Mouse (Mus musculus) gastrocnemius, postnatal 25 days (tissue): ENCODE data around the gene Cfh. TPM values are rescaled to one million over a fixed set of nuclear protein-coding genes. Genes with fewer than 3 reads are reported as not detected.
"Not testable (repeated sequence)": the region's sequence is repeated elsewhere in the genome, so short reads cannot be mapped to it uniquely, and the experiment has no call there.

ENCODE experiments used
- DNase-seq: peaks from one replicate; pipeline ENCODE4 v3.0.0; 2022
- long read RNA-seq, 2 experiments: library from polyadenylated mRNA; stranded (forward); transcript quantifications; one replicate each; pipeline ENCODE4 v2.0.0; 2021
- total RNA-seq, 2 experiments: library from RNA; stranded (reverse); gene quantifications; 1 replicate in 1 of 2; 2 replicates in 1 of 2; pipeline ENCODE4 v1.2.3; 2021

The Cfh gene
- 1 to 10 TPM; 4.6 to 7.3 TPM for total RNA-seq
- long read RNA-seq, experiment 1, partial matches to known transcripts = 2 of 3 reads
- long read RNA-seq, experiment 1, other reads (novel, unspliced or antisense) = 1 of 3 reads
- long read RNA-seq, experiment 2, full-length matches to known transcripts = 1 of 4 reads
- long read RNA-seq, experiment 2, partial matches to known transcripts = 1 of 4 reads
- long read RNA-seq, experiment 2, other reads (novel, unspliced or antisense) = 2 of 4 reads

DNA sequence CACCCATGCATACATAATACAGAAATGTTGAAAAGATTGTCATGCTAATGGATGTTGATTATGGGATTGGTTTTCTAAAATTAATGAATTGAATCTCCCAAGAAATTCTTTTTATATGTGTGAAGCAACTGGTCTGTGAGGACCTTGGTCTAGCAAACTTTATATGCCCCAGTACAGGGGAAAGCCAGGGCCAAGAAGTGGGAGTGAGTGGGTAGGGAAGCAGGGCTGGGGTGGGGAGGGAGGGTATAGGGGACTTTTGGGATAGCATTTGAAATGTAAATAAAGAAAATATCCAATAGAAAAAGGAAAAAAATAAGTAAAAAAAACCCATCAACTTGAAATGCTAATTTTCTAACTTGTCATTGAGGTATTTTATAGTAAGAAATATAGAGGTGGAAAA lies at the start of gene Cfh:
TSS of gene Cfh (minus strand) at position 101 of the 400 bp plus-strand sequence.
- DNase-seq = not testable (repeated sequence)

DNA sequence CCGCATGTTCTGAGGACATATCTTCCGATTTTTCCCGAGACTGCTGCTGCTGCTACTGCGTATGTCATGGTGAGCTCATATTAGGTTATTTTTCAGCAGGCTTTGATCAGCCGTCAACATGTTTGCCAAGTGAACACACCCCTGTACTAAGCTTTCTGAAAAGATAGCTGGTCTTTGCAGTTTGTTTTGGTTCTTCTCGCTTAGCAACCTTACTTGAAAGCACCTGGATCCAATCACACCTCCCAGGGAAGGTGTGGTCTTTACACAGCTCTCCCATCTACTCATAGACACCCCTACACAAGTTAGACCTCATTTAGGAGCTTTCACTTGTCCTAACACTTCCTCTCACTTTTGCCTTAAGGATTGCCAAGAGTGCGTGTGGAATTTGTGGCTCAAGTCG lies 43.1 kb upstream of the Cfh start:
- DNase-seq = no peak

DNA sequence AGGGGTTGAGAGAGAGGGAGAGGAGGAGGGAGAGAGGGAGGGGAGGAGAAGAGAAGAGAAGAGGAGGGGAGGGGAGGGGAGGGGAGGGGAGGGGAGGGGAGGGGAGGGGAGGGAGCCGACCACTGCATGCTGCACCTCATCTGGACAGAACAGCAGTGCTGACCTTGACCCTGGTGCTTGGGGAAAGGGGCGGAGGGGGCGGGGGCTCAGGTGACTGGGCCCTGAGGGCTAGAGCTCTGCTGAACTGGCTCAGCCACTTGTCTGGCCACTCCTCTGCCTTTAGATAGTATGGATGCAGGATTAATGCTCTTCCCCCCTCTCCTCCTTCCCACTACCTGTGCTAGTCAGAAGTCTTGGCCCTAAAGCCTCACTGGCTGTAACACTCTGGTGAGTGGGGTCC lies 41.7 kb upstream of the Cfh start:
- DNase-seq = no peak

DNA sequence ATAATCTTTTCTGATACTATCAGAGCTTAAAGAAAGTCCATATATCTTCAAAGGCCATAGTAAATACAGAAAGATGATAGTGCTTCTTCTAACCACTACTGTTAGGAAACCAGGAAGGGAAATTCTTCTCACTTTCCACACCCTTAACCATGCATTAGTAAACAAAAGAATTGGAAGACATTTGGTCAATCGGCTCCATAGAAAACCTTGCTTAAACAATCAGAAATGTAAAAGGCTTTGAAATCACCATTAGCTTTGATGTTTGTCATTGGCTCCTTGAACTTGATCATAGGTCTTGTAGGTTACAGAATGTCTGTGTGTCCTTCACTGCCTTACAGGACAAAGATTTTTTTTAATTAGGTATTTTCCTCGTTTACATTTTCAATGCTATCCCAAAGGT lies 21.8 kb upstream of the Cfh start:
- DNase-seq = no peak

DNA sequence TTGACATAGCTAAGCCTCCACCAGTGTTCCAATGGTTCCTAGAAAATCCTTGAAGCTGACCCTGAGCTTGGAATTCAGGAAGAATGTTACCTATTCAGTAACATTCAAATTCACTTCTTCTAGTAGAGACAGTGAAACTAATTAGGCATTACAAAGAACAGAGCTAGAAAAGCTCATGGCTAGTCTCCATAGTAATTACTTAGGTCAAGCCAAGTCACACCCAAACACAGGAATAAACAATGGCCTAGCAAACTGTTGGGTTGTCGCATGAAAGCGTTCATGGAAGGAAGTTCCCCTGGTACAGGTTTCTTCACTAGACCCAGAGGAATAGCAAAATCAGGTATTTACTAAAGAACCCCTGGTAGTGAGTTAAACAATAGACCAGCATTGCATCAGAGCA lies 4.9 kb upstream of the Cfh start:
- not testable (repeated sequence) for DNase-seq

DNA sequence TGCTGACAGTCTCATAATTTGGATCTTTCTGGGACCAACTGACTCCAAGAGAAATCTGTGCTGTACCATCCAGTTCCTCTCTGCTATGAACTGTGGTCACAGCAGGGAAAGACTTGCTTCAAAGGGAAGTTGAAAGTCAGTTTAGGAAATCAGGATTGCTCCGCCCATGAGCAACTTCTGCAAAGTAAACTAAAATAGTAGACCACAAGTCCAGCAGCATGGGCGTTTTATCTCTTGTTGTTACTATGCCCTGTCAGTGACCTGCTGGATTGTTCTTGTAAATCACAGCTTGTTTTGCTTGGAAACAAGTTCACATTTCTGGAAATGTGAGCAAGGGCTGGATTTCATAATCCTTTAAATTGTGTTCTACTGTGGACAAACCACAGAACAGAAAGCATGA lies 356 bp downstream of the Cfh start:
- DNase-seq = peak; percentile 9

DNA sequence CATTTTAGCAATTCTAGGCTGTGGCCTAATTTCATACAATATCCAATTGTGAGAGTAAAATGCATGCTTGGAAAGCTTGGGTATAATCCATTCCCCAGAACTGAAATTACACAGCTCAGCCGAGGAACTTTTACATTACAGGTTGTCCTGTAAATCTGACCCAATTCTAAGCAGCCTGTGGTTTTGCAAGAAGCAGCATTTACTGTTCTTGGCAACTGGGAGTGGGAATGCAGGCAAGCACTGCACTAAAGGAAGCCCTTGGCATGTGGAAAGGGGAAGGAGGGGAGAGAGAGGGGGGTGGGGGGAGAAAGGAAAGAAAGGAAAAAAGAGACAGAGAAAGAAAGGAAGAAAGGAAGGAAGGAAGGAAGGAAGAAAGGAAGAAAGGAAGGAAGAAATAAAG lies 3.4 kb downstream of the Cfh start:
- no peak for DNase-seq

DNA sequence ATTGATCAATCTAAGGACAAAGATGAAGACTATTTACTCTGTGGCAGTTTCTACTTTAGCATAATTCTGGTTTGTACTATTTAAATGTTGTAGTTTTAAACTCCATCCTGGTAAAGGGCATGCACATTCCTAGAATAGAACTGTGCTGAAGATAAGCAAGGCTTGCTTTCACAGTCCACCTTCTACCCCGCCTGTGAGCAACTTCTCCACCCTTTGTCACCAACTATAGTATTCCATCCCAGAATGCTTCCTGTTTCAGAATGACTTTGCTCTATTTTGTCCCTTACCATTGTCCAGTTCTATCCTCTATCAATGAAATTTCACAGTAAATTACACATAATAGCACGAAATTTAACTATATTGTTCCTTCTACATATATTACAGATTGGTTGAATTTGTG lies 8.1 kb downstream of the Cfh start:
- DNase-seq = no peak

DNA sequence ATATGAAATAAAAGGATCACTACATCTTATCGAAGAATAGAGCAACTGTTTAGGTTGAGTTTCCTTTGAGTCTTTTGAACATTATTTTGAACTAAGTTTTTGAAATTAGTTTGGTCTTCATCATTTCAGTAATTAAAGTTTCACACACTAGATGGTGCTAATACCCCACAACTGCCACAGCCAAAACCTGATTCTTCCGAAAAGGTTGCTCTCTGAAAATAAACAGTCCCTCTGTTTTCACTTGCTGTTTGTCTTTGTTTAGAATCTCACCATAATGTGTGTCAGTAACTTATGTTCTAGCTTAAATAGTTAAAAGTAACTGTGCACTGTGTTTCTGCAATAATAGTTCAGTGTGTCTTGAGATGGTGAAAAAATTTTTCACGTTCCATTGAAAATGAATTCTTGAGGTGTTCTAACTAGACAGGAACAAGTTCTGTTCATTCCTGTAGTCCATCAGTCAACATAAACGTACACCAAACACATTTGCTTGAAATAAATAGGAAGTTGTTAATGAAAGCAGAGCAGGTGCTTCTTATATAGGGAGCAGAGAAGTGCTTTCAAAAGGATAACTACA lies 11.9 kb downstream of the Cfh start:
- no peak for DNase-seq

DNA sequence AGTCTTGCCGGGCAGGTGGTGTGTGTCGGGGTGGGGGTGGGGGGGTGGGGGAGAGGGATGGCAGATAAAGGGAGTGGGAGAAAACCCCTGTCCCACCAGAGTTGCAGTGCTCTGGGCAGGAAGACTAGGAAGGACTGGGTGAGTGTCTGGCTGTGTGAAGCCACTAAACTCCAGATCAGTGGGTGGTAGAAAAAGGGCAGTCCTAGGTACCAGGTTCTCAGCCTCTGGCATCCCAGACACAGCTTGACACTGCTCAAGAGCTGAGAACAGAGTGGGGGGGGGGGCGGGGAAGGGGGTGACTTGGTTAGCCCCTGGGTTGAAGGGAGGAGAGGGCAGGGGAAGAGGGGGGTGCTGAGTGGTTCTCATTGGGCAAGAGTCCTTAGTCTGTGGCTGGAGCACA lies 24.6 kb downstream of the Cfh start:
- no peak for DNase-seq

DNA sequence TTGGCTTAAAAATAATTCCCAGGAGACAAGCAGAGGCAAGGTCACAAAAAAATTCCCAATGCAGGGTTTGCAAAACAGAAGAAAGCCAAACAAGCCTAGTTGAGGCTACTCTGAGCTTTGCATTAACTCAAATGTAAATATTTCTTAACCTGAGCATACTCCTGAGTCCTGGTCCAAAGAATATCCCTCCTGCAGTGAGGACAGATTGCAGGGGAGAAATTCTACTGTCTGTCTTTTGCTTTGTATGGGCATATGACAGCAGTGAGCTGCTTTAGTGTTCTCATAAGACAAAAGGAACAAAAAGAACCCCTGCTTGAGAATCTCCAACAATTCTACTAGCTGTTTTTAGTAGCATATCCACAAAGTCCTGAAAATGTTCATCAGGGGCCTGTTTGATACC lies 114.1 kb downstream of the Cfh start:
- no peak for DNase-seq

Other genes starting within 250 kb of the Cfh start
- gene Kcnt2, start 62.4 kb upstream of the Cfh start, total RNA-seq = under 1 TPM; 0.27 to 0.41 TPM